Mouse (Mus musculus) adrenal gland, postnatal 14 days (tissue): ENCODE data around the gene Tomm7. TPM values are rescaled to one million over a fixed set of nuclear protein-coding genes. Genes with fewer than 3 reads are reported as not detected.
"Not testable (repeated sequence)": the region's sequence is repeated elsewhere in the genome, so short reads cannot be mapped to it uniquely, and the experiment has no call there.

Experiments
- DNase-seq: peaks from one replicate; pipeline ENCODE4 v3.0.0; 2021; ENCODE audit warnings: mixed read lengths
- long read RNA-seq, 2 experiments: library from polyadenylated mRNA; stranded (forward); transcript quantifications; one replicate each; pipeline ENCODE4 v2.0.0; 2021
- total RNA-seq: library from RNA; stranded (reverse); gene quantifications from 2 replicates; pipeline ENCODE4 v1.2.3, GENCODE M21; 2021

Tomm7 gene
- 104 and 107 TPM in 2 replicates for total RNA-seq
- long read RNA-seq, experiment 1, transcript Tomm7-201 (3 exons, 1,125 nt): major isoform, 170 of 177 reads
- long read RNA-seq, experiment 1, partial matches to known transcripts: 0 of 177 reads
- long read RNA-seq, experiment 1, other reads (novel, unspliced or antisense): 7 of 177 reads
- long read RNA-seq, experiment 2, transcript Tomm7-201 (3 exons, 1,125 nt): major isoform, 207 of 215 reads
- long read RNA-seq, experiment 2, partial matches to known transcripts: 0 of 215 reads
- long read RNA-seq, experiment 2, other reads (novel, unspliced or antisense): 8 of 215 reads

GRCm38 (mm10) chr5:23843674-23844530 lies at the start of gene Tomm7:
TSS of gene Tomm7 (minus strand) at chr5:23844161.
- DNase-seq: peak; percentile 99

- DNase-seq: no peak
These were observed 49.3 kb upstream of the Tomm7 start for GRCm38 (mm10) chr5:23893156-23893863.

GRCm38 (mm10) chr5:23890734-23891133 lies 46.8 kb upstream of the Tomm7 start:
- peak; percentile 90 for DNase-seq

- no peak for DNase-seq
These were observed 45.5 kb upstream of the Tomm7 start for GRCm38 (mm10) chr5:23889461-23889860.

GRCm38 (mm10) chr5:23887111-23887510 lies 43.1 kb upstream of the Tomm7 start:
- no peak for DNase-seq

- DNase-seq: peak; percentile 11
These were observed 30.5 kb upstream of the Tomm7 start for GRCm38 (mm10) chr5:23874457-23874856.

GRCm38 (mm10) chr5:23872586-23872985 lies 28.6 kb upstream of the Tomm7 start:
- no peak for DNase-seq

- not testable (repeated sequence) for DNase-seq
These were observed 27.4 kb upstream of the Tomm7 start for GRCm38 (mm10) chr5:23871323-23871722.

GRCm38 (mm10) chr5:23865941-23866340 lies 22.0 kb upstream of the Tomm7 start:
- no peak for DNase-seq

GRCm38 (mm10) chr5:23864054-23864965 lies 20.3 kb upstream of the Tomm7 start:
- DNase-seq: no peak

- DNase-seq: no peak
These were observed 19.4 kb upstream of the Tomm7 start for GRCm38 (mm10) chr5:23863166-23864053.

GRCm38 (mm10) chr5:23862291-23862690 lies 18.3 kb upstream of the Tomm7 start:
- DNase-seq: peak; percentile 82

GRCm38 (mm10) chr5:23861721-23862120 lies 17.8 kb upstream of the Tomm7 start:
- DNase-seq: no peak

- DNase-seq: no peak
These were observed 15.9 kb upstream of the Tomm7 start for GRCm38 (mm10) chr5:23859896-23860295.

GRCm38 (mm10) chr5:23859087-23859718 lies 15.2 kb upstream of the Tomm7 start:
- DNase-seq: no peak

- DNase-seq: no peak
These were observed 14.7 kb upstream of the Tomm7 start for GRCm38 (mm10) chr5:23858643-23859042.

GRCm38 (mm10) chr5:23858001-23858400 lies 14.0 kb upstream of the Tomm7 start:
- DNase-seq: no peak

- no peak for DNase-seq
These were observed 13.2 kb upstream of the Tomm7 start for GRCm38 (mm10) chr5:23857189-23857588.

- no peak for DNase-seq
These were observed 12.2 kb upstream of the Tomm7 start for GRCm38 (mm10) chr5:23856164-23856563.

- DNase-seq: no peak
These were observed 11.5 kb upstream of the Tomm7 start for GRCm38 (mm10) chr5:23855484-23855883.
